Mouse (Mus musculus) olfactory bulb, adult 2 months (tissue): ENCODE results near the gene Nup43.

Experiments
- CTCF ChIP-seq: fragments of 200-500 bp; IDR thresholded peaks from 2 replicates; pipeline ENCODE4 v1.5.1; 2012; ENCODE audit warnings: low read depth, mild to moderate bottlenecking, low read length, moderate library complexity; ENCODE audit not compliant: insufficient read depth
- POLR2A ChIP-seq: fragments of 200-500 bp; IDR thresholded peaks from 2 replicates; pipeline ENCODE4 v1.6.1; 2012; ENCODE audit warnings: mild to moderate bottlenecking, low read depth, low read length, moderate library complexity; ENCODE audit not compliant: insufficient read depth

GRCm38 (mm10) chr10:7702586-7702985, 35.3 kb downstream of the Nup43 start:
- TF ChIP-seq CTCF (no peak), POLR2A (no peak)
